Mouse (Mus musculus) cerebellum, adult 2 months (tissue): ENCODE results near the gene Spdye4c. TPM values are rescaled to one million over a fixed set of nuclear protein-coding genes. Genes with fewer than 3 reads are reported as not detected.

Experiments
- DNase-seq, 2 experiments: peaks; one replicate each; pipeline ENCODE4 v3.0.0; 2021
- H3K27ac ChIP-seq: fragments of 200-500 bp; 2 replicates; pipeline ENCODE4 v1.5.1; 2012; ENCODE audit warnings: low read length, control low read depth, inconsistent platforms; ENCODE audit not compliant: insufficient read depth
- H3K27me3 ChIP-seq: fragments of 200-500 bp; 2 replicates; pipeline ENCODE4 v1.6.1; 2012; ENCODE audit warnings: inconsistent platforms, mild to moderate bottlenecking, low read length, moderate library complexity; ENCODE audit not compliant: control insufficient read depth, insufficient read depth
- H3K4me1 ChIP-seq: fragments of 200-500 bp; 2 replicates; pipeline ENCODE4 v1.6.1; 2011; ENCODE audit warnings: low read length; ENCODE audit not compliant: control insufficient read depth, insufficient read depth
- H3K4me3 ChIP-seq: fragments of 200-500 bp; replicated peaks from 2 replicates; pipeline ENCODE3; 2011; ENCODE audit warnings: mild to moderate bottlenecking, low read depth, low read length, control low read depth; ENCODE audit not compliant: insufficient read depth
- CTCF ChIP-seq: fragments of 200-500 bp; IDR thresholded peaks from 2 replicates; pipeline ENCODE4 v1.5.1; 2011; ENCODE audit warnings: low read depth, mild to moderate bottlenecking, control low read depth, low read length, moderate library complexity, borderline replicate concordance; ENCODE audit not compliant: insufficient read depth
- POLR2A ChIP-seq: fragments of 200-500 bp; IDR thresholded peaks from 2 replicates; pipeline ENCODE4 v1.6.1; 2011; ENCODE audit warnings: low read length, control low read depth, borderline replicate concordance; ENCODE audit not compliant: insufficient read depth
- WGBS: fragments of 180-500 bp; shearing (Covaris S2); methylation state at CpG from one replicate; pipeline ENCODE4 v1.1.7; 2018; 5-methylcytosine and 5-hydroxymethylcytosine counted together
- polyA plus RNA-seq: library from polyadenylated mRNA; depleted of rRNA; stranded (reverse); fragments of >200 nt; gene quantifications from 2 replicates; pipeline ENCODE4 v1.2.3, GENCODE M21; 2012

Gene Spdye4c
- polyA plus RNA-seq, 1 experiment = not detected

DNA sequence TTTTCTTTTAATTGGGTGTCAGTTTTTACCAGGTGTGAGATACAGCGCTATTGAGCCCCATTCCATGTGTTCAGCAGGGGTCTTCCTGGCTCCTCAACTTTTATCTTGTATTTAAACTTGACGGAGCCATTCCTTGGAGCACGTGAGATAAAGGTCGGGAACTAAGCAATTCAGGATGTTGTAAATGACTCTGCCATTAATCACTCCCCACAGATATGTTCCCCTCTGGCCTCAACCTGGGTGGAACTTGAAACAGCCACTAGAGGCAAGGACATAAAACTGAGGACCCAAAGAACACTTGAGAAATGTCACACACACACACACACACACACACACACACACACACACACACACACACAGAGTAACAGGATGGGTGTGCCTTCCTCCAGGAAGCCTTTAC lies 22.5 kb upstream of the Spdye4c start:
- WGBS = 89% methylated on average over 4 of the region's 4 CpGs

DNA sequence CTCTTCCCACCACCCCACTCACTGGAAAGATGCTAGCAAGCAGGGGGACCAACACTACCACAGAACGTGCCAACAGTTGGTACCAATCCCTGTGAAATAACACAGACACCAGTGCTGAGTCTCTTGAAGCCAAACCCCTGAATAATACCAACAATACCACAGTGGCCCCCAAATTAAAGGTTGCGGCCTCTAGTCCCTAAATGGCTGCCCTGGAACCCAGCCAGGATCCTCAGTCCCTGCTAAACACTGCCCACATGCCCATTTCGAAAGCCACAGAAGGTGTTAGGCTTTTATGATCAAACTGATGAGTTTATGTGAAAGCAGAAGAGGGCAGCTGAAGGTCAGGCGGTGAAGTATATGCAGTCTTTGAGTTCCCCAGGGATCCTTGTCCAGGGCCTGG lies 20.0 kb upstream of the Spdye4c start:
- 85% methylated on average over 4 of the region's 4 CpGs for WGBS
- H3K27ac ChIP-seq = no peak overlapping the region
- H3K4me1 ChIP-seq = 0 out of 2 replicates have a peak, but pooled peaks cover 6% of the 10 kb centered on the region
- TF ChIP-seq CTCF (no peak), POLR2A (no peak)
- DNase-seq = no peak
- H3K4me3 ChIP-seq = no peak overlapping the region
- H3K27me3 ChIP-seq = no peaks in the 10 kb centered on the region

More for the DNA sequence above, 22.5 kb upstream of the Spdye4c start:
- no peak overlapping the region for H3K4me3 ChIP-seq
- no peaks in the 10 kb centered on the region for H3K27me3 ChIP-seq
- 0 out of 2 replicates have a peak, but pooled peaks cover 6% of the 10 kb centered on the region for H3K4me1 ChIP-seq
- H3K27ac ChIP-seq = no peak overlapping the region
- no peak for TF ChIP-seq POLR2A
- no peak for TF ChIP-seq CTCF
- DNase-seq = no peak

DNA sequence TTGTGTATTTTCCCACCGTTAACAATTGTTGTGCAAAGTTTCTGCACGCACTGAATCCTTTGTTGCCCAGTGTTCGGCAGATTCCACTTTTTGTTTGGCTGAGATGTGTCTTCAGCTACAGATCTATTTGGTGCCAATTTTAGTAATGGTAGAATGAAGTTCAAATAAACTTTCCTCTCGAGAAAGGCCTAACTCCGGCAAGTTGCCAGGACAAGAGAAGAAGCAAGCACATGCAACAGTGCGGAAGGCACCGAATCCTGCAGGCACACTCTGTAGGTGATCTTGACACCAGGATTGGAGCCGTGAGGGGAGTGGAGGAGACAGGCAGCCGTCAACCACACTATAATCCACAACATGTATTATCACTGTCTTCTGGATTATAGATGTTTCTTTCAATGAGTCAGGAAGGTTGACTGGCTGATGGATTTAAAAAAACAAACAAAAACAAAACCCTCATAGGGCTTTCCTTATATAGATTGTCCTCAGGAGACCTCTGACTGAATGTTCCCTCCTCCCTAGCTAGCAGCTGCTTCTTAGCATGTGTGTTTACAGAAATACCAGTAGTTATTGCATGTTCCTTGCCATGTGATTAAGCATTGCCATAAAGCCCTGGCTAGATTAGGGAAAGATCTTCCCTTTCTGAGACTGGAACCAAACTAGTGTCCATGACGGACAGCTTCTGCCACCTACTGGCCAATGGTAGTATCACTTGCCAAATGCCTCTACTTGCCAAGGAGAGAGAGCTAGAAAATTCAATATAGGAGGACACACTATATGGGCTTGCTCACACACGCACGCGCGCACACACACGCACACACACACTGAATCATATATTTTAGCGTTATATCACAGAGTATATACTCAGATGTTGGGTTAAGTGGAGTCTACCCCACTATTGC lies 18.0 kb upstream of the Spdye4c start:
- no peak overlapping the region for H3K4me3 ChIP-seq
- no peaks in the 10 kb centered on the region for H3K4me1 ChIP-seq
- 39% methylated on average over 16 of the region's 16 CpGs for WGBS
- DNase-seq = peak; percentile 71 to 84
- H3K27ac ChIP-seq = no peak overlapping the region
- H3K27me3 ChIP-seq = no peaks in the 10 kb centered on the region
- TF ChIP-seq POLR2A = no peak
- TF ChIP-seq CTCF = peak; percentile 90

DNA sequence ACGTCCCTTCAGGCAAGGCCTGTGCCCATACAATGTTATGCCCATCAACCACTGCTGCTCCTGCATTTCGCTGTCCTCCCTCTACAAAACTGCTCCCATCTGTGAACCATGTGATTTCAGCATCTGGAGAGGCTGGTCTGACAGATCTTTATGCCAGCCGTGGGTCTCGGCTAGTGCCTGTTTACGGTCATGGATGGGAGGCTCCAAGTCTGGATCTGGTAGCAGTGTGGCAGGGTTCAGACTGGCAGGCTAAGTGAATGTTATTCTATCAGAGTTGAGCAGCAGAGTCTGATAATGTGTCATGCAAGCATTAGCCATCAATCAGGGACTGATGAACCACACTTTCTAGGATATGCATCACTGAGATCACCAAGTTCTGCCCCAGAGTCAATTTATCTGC lies 8.1 kb upstream of the Spdye4c start:
- Histone ChIP-seq H3K27me3 (no peaks in the 10 kb centered on the region), H3K4me3 (no peak overlapping the region), H3K27ac (no peak overlapping the region), H3K4me1 (no peaks in the 10 kb centered on the region)
- 64% methylated on average over 5 of the region's 5 CpGs for WGBS
- no peak for DNase-seq
- no peak for TF ChIP-seq CTCF
- no peak for TF ChIP-seq POLR2A

DNA sequence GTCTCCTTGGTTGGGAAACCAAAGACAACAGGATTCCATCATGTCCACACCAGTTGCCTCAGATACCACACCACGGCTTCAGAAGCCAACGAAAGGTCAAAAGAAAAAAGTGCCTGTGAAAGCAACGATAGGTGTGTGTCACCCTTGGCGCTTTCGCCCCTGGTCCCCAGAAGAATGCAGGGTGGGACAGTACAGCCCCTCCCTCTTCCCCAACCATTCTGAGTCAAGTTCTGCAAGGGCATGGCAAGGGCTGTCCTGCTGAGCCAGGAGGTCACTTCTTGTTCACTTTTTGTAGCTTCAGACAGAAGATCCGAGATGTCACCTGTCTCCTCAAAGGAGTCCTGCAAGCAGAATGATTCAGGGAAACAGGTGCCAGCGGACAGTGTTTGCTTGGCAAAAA lies 1.3 kb downstream of the Spdye4c start:
- WGBS = 81% methylated on average over 7 of the region's 7 CpGs
- no peak overlapping the region for H3K27ac ChIP-seq
- no peak overlapping the region for H3K4me3 ChIP-seq
- TF ChIP-seq CTCF (no peak), POLR2A (no peak)
- no peaks in the 10 kb centered on the region for H3K4me1 ChIP-seq
- H3K27me3 ChIP-seq = no peaks in the 10 kb centered on the region
- no peak for DNase-seq

DNA sequence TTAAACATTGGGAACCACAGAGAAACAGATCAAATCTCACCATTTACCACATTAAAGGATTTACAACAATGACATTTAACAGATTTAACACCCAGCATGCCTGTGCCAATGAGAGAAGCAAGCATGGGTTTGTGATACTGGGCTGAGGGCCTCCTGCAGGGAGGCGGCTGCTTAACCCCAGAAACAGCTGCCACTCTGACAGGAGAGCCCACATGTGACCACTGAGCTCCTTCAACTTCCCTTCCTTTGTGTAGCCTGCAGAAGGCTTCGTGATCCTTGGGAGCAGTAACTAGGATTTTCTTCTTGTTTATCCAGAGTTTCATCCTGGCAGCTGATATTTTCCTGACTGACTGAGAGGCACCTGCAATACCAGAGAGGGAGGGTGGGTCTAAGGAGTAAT lies 10.5 kb downstream of the Spdye4c start:
- Histone ChIP-seq H3K27ac (no peak overlapping the region), H3K4me1 (no peaks in the 10 kb centered on the region), H3K27me3 (no peaks in the 10 kb centered on the region; the same call in 1 of the 2 replicates), H3K4me3 (no peak overlapping the region)
- DNase-seq = no peak
- 16% methylated on average over 2 of the region's 2 CpGs for WGBS
- TF ChIP-seq POLR2A (no peak), CTCF (no peak)

DNA sequence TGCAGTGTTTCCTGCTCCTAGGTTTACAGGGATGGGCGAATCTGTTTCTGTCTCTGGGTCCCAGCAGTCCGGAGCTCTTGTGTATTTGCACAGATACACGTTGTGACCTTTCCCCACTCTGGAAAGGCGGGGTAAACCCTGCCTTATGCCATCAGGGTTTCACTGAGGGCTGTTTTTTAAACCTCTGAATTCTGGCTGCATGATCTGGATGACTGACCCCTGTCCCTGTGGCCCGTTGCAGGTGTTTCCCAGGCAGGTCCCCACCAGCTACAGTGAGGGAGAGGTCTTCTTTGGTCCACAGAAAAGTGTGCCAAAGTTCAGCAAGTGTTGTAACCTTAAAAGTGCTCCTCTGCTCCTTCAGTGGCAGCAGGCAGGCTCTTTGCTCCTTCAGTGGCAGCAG lies 18.3 kb downstream of the Spdye4c start:
- Histone ChIP-seq H3K4me3 (no peak overlapping the region), H3K4me1 (no peaks in the 10 kb centered on the region), H3K27ac (no peak overlapping the region), H3K27me3 (no peaks in the 10 kb centered on the region)
- no peak for TF ChIP-seq POLR2A
- no peak for TF ChIP-seq CTCF
- 78% methylated on average over 5 of the region's 5 CpGs for WGBS
- DNase-seq = no peak

DNA sequence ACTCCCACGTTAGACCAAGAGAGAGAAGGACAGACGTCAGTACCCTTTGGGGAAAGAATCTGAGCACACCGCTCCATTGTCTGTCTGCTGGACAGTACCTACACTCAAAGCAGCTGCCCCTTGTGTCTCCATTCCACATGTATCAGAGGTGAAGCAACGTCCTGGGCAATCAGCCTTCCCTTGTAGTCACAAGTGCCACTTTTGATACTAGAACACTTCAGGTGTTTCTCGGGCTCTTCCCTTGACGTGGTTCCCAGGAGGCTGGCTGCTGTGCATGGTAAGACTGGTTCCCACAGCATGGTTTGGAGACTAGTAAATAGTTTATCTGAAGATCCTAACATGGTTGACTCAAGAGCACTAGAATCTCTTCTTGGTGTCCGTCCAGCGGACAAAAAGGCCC lies 20.2 kb downstream of the Spdye4c start:
- no peaks in the 10 kb centered on the region for H3K27me3 ChIP-seq
- no peaks in the 10 kb centered on the region for H3K4me1 ChIP-seq
- no peak for DNase-seq
- 92% methylated on average over 8 of the region's 8 CpGs for WGBS
- no peak overlapping the region for H3K27ac ChIP-seq
- H3K4me3 ChIP-seq = no peak overlapping the region
- TF ChIP-seq CTCF (no peak), POLR2A (no peak)
